Mouse (Mus musculus): Measurements from ENCODE around the gene Mrpl55. TPM values are rescaled to one million over a fixed set of nuclear protein-coding genes. Genes with fewer than 3 reads are reported as not detected.
A peak's percentile ranks its signal among the peaks of the same experiment; 100 is the strongest.

Gene Mrpl55
- total RNA-seq, 4 experiments from 2014 or later = 51.9 to 58.6 (median 56.0) TPM

DNA sequence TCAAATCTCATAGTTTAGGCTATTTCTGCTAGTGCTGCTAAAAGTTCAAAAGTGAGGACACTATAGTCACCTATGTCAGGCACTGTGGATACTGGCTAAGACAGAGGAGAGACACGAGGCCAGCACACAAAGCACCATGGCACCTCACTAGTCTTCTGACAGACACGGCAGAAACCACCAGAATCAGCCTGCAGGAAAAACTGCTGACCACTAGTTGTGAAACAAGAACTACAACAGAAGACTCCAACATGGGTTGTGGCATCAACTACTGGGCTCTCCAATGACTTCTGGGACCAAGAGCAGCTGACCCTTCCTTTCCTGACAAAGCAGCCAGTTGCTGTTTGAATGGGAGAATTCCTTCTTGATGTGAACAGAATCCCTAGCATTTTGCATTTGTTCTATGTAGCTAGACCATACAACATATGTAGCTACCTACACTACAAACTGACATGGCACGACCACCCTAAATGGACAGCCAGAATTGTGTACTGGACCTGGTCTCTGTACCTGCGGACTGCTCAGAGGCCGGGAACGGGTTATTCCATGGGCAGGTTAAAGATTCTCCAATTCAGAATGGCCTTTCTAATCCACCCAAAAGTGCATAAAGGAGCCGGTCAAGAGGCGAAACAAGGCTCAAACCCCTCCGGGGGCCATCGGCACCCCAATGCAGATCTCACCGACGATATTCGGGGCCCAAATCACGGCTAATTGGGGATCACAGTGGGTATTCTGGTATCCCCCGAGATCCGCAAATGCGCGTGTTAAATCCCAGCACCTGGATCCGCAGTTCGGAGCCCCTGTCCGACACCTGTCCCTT, 24.7 kb downstream of the Mrpl55 start:
- no peak for DNase-seq (ENCODE audit: low spot score in 2 of 2)

DNA sequence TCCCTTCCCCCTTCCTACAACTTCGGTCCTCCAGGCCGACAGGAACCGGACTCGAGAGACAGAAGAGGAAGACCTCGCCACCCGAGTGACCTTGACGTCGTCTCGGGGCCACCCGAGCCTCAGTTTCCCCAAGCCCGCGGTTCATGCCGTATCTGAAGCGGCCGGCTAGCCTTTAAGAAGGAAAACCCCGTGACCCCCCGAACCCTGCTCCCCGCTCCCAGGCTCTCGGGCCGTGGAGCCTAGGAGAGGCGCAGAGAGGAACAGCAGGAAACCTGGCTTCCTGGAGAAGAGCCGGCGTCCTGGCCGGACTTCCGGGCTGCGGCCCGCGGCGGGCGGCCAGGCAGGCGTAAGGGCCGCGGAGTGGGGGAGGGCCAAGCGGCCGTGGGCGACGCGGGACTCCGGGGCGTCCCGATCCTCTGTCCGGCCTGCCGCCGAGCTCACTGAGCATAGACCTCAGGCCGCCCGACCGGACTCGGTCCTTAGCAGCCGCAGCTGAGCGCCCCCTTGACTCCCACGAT, 25.4 kb downstream of the Mrpl55 start:
- DNase-seq (ENCODE audit: low spot score in 2 of 2) = peak in 1 of 2 experiments; percentile 27

DNA sequence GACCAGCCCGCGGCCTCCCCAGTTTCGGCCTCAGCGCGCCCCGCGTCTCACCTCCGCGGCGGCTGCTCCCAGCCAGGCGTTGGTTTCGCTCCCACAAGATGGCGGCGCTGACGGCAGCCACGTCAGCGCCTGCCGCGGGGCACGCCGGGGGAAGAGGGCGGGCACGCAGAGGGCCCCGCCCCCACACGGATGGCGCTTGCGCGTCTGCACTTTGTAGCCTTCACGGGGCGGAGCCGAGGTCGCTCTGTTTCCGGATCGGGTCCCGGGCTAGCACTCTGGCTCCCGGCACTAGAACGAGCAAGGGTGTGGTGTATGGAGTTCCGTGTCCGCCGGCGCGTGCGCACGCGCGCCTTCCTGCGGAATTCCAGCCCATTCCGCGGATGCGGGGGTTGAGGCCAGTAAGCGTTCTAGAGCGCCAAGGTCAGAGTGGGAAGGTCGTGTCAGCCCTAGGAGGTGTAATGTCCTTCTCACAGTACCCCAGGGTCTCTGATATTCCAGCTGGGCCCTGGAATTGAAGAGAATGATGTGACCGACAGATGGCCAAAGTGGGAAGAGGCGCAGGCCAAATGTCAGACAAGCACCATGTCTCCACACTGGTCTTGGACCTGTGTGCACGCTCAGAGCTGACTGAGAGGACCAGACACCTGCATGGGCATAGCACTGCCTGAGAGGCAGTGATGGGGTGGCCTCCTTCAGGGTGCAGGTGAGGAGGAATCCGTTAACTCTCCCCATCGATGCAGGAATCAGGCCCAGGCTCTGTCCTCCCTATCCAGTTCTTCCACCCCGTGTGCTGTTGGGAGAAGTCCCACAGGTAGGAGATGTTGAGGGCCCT, 26.1 kb downstream of the Mrpl55 start, which contains the start of gene Arf1:
TSS of gene Arf1 (minus strand) at position 149 of the 832 bp plus-strand sequence.
- DNase-seq (ENCODE audit: low spot score in 2 of 2) = peak; percentile 94 to 95

DNA sequence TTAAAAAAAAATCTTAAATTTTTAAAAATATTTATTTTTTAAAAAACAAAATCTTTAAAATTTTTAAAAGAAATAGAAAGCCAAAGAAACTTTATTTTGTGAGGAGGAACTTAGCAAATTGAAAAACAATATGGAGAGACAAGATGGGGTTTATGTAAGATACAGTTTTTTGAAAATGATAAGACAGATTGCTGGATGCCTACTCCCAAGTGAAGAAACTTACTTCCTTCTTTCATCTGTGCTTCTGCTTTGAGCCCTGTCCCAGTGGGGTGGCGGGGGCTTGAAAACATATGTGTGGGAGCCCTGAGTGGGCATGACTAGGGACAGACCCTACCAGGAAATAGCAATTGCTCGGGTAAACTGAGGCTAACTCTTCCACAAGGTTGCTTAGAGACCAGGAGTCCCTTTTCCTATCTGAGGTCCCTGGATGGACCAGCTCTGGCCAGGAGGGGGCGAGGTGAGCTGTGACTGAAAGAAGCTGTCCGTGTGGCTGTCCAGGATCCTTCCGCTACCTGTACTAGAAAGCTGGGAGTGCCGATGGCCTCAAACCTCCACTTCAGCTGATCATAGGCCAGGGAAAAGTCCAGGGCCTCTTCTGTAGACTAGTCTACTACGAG, 28.0 kb downstream of the Mrpl55 start:
- DNase-seq (ENCODE audit: low spot score in 2 of 2) = peak in 1 of 2 experiments; percentile 36

DNA sequence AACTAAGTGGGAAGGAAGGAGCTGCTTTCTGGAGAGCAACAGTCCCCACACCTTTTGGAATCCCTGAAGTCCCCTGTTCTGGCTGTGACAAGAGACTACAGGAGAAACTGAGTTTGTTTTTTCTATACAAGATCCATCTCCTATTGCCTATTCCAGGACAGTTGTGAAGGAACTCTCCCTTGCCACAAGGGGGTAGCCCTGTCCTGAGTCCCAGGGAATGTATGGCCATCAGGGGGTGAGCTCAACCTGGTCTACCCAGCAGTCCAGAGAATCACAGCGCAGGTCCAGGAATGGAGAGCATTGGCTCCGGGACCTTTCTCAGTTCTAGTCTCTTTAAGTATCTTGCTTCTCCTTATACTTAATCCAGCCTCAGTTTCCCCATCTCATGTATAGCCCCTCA, 30.5 kb downstream of the Mrpl55 start:
- no peak for DNase-seq (ENCODE audit: low spot score in 2 of 2)

DNA sequence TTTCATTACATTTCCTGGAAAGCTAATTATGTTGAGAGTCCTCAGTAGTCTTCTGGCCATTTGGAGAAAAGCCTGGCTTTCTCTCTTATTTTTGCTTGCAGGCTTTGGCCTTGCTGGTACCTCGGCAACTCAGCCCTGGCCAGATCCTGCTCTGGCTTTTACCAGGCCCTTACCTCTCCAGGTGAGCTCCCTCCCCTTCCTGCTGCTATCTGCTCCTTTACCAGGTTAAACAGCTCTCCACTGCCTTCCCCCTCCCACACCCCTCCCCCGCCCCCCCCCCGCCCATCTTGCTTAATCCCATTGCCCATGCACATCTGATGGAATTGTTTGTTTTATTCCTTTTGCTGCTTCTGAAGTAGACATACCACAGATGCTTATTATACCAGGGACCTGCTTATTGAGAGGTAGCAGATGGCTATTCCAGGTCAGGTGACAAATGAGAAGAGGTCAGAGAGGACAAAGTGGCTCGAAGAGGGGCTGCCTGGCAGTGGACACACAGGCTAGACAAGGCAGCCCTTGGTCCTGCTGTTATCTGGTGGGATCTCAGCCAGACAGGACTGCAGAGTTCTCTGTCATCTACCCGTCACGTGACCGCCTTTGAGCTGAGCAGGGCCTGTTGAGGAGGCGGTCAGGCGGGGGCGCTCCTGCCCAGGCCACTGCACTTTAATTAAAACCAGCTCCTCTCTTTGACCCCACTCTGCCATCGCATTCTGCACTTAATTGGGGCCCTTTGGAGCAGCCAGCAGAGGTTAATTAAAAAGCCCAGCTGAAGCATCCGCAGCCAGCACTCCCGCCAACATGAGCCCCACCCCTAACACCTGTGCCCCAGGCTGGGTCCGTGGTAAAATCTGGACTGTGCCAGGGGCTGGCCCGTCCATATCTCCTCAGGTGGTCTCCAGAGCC, 36.5 kb downstream of the Mrpl55 start:
- DNase-seq (ENCODE audit: low spot score in 2 of 2) = peak; percentile 23 to 51

DNA sequence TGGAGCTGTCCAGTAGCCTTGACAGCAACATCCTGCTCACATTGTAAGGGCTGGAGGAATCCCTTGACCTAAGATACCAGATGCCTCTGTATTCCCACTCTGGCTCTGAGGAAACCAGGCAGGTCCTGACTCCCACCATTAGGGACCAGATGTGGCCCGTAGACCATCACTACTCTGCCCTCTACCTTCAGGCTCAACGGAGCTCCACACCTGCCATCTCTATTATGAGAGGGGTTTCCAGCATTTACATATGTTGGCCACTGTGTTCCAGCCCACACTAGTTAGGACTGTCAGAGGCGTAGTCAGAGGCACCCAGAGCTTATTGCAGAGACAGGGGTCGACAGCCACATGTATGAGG, 37.1 kb downstream of the Mrpl55 start:
- no peak for DNase-seq (ENCODE audit: low spot score in 2 of 2)

DNA sequence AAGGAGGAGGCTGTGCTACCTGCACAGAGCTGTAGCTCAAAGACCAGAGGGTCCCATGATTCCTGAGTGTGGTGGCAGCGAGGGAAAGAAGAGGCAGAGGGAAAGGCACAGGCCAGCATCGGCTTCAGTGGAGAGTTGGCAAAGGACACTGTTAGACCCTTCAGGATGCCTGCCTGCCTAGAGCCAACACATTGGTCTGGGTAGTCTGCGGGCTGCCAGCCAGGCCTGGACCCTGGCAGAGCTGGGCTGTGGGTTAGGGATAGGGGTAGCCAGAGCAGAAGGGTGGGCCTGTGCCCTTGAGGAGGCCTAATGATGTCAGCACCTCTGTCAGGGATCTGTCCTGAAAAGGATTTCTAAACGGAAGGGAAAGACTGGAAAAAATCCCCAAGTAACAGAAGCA, 37.5 kb downstream of the Mrpl55 start:
- no peak for DNase-seq (ENCODE audit: low spot score in 2 of 2)

DNA sequence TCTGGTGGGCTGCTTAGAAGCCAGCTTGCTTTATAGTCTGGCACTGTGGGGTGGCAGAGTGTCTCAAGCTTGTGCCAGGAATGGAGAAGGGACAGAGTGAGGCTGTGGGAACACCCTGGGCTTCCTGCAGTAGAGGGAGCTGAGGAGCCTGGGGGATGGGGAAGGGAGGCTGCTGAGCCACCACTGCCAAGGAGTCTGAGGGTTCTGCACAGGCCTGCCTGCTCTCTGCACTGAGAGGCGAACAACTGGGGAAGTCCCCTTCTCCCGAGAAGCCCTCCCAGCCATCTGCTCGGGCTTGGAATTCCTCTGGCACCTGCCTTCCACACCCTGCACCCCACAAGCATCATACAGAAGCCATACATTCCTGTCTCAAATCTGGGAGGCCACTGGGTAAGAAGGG, 39.6 kb downstream of the Mrpl55 start:
- DNase-seq (ENCODE audit: low spot score in 2 of 2) = no peak

DNA sequence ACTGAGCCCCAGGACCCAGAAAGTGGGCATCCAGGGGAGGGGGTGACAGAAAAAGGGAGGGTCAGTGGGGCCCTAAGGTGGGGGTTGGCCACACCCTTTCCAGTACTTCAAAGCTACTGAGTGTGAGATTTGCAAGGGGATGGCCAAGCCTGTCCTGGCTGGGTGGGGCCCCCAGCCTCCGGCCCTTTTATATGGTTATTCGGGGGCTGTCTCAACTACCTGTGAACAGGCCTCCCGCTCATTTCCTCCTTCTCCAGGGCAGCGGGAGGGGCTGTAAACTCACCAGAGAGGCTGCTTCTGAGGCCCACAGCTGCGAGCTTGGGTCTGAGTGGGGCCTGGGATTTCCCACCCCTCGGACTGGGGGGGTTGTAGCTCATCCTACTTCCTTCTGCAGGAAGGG, 41.6 kb downstream of the Mrpl55 start:
- DNase-seq (ENCODE audit: low spot score in 2 of 2) = no peak

DNA sequence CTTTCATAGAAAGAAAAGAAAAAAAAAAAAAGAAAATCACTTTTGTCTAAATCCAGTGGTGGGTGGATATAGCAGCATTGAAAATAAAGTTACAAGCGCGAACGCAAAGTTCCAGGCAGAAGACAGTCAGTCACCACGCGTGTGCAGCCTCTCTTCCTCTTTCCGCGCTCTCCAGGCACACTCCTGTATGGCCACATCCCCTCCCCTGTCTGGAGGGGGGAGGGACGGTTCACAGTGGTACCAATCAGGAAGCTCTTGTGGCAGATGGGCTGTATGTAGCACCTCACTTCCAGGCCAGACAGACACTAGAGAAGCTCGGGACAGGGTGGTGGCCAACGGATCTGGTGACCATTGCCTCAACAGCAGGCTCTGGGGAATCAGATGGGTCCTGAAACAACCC, 45.8 kb downstream of the Mrpl55 start:
- no peak for DNase-seq (ENCODE audit: low spot score in 2 of 2)

Other genes starting within 250 kb of the Mrpl55 start
- 10 to 100 TPM in 3 of 4 experiments, 1 to 10 TPM in 1; 8.9 to 14.8 (median 11.5) TPM for gene Hist3h2a, start 247.8 kb upstream of the Mrpl55 start, total RNA-seq (2022)
- gene Trim17, start 247.8 kb upstream of the Mrpl55 start, total RNA-seq (2022) = under 1 TPM; 0.08 to 0.31 (median 0.20) TPM
- gene Trim11, start 224.4 kb upstream of the Mrpl55 start, total RNA-seq (2022) = 1 to 10 TPM; 4.8 to 8.5 (median 7.4) TPM
- 1,000 to 10,000 TPM; 2,003 to 2,639 (median 2,223) TPM for gene Obscn, start 66.1 kb upstream of the Mrpl55 start, total RNA-seq (2022)
- 1 to 10 TPM; 6.1 to 7.4 (median 7.0) TPM for gene Iba57, start 38.7 kb upstream of the Mrpl55 start, total RNA-seq (2022)
- under 1 TPM in 1 of 4 experiments, not detected in 3; 0.16 TPM for gene Gjc2, start 19.3 kb upstream of the Mrpl55 start, total RNA-seq (2022)
- gene Guk1, start 10.3 kb upstream of the Mrpl55 start, total RNA-seq (2022) = 10 to 100 TPM; 36.2 to 43.1 (median 36.8) TPM
- gene 2310033P09Rik, start 5.8 kb downstream of the Mrpl55 start, total RNA-seq (2022) = 1 to 10 TPM; 1.9 to 3.1 (median 2.5) TPM
- gene Arf1, start 25.8 kb downstream of the Mrpl55 start, total RNA-seq (2022) = 100 to 1,000 TPM; 244 to 252 (median 245) TPM
- gene Wnt3a, start 88.3 kb downstream of the Mrpl55 start, total RNA-seq (2022) = not detected
- gene Wnt9a, start 104.4 kb downstream of the Mrpl55 start, total RNA-seq (2022) = 10 to 100 TPM in 1 of 4 experiments, 1 to 10 TPM in 3; 8.9 to 13.2 (median 9.5) TPM
- not detected for gene Prss38, start 173.2 kb downstream of the Mrpl55 start, total RNA-seq (2022)
- 10 to 100 TPM in 2 of 4 experiments, 1 to 10 TPM in 2; 8.5 to 10.7 (median 9.6) TPM for gene Jmjd4, start 247.6 kb downstream of the Mrpl55 start, total RNA-seq (2022)
- 10 to 100 TPM; 22.8 to 26.9 (median 26.3) TPM for gene Snap47, start 248.7 kb downstream of the Mrpl55 start, total RNA-seq (2022)